Mouse (Mus musculus) R1 (cell line): ENCODE results near the gene Zic2.
A peak's percentile ranks its signal among the peaks of the same experiment; 100 is the strongest.

Experiments
- DNase-seq: peaks from one replicate; pipeline ENCODE4 v3.0.0-alpha.2; 2018; ENCODE audit warnings: low read depth, low spot score

Zic2 gene

DNA sequence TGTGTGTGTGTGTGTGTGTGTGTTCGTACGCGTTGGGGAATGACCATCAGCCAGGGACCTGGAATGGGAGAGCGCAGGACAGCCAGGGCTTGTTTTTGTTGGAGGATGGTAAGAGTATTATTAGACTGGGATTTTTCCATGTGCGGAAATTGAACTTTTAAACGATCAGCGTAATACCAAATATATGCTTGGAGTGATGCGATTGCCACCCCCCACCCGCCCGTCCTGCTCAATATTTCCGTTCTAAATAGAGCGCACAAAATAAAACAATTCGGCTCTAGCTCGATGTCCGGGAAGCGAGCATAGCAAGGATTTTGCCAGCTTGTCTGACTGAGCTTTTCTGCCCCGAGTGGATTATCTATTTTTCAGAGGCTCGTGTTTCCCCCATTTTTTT is 1.6 kb downstream of the Zic2 start:
- no peak for DNase-seq

DNA sequence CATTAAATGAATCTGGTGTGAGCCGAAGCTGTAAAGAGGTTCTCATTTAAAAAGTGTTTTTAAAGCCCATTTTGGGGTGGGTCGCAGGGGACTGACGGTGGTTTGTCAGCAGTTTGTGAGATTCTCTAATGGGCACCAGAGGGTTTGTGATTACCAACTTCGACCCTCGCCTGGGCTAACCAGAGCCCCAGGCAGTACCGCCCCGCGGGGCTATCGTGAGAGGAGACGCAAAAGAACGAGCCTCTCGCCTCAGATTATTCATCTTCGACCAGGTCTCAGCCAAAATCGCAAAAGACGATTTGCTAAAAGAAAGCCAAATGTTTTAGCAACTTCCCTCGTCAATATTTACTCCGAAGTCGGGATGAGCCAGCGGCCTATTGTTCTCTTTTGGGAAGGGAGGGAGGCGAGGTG is 2.0 kb downstream of the Zic2 start:
- no peak for DNase-seq

DNA sequence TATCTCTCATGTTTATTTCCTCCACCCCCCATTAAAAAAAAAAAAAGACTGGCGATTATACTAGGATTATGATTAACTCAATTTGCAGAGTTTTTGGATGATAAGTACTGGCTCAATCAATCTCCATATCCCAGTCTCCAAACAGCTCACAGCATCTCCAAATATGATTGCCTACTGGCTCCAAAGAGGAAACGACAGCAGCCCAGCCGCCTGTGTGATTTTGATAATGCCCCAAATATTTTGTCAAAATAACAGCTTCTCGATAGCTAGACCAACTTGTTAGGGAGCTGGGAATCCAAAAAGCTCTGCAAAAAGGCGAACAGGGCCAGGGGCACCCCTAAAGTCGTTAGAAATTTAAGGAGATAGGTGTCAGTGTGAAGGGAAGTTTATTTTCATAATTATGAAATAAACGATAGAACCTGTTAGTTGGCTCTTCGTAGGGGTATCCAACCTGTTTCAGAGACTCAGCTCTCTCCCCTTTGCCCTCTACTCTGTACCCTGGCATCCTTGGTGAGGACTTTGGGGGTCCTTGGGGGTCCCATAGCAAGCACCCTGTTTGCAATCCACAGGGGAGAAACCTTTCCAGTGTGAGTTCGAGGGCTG is 2.8 kb downstream of the Zic2 start:
- no peak for DNase-seq

- peak; percentile 49 for DNase-seq
These were observed 3.4 kb downstream of the Zic2 start for GRCm38 (mm10) chr14:122478574-122479011.

- no peak for DNase-seq
These were observed 4.3 kb downstream of the Zic2 start for GRCm38 (mm10) chr14:122479461-122480109.

- DNase-seq = no peak
These were observed 5.1 kb downstream of the Zic2 start for GRCm38 (mm10) chr14:122480355-122480754.

GRCm38 (mm10) chr14:122481181-122481580 is 5.9 kb downstream of the Zic2 start:
- no peak for DNase-seq

- DNase-seq = peak; percentile 59
These were observed 7.1 kb downstream of the Zic2 start for GRCm38 (mm10) chr14:122482081-122483023.

GRCm38 (mm10) chr14:122483024-122483385 is 7.8 kb downstream of the Zic2 start:
- no peak for DNase-seq

DNA sequence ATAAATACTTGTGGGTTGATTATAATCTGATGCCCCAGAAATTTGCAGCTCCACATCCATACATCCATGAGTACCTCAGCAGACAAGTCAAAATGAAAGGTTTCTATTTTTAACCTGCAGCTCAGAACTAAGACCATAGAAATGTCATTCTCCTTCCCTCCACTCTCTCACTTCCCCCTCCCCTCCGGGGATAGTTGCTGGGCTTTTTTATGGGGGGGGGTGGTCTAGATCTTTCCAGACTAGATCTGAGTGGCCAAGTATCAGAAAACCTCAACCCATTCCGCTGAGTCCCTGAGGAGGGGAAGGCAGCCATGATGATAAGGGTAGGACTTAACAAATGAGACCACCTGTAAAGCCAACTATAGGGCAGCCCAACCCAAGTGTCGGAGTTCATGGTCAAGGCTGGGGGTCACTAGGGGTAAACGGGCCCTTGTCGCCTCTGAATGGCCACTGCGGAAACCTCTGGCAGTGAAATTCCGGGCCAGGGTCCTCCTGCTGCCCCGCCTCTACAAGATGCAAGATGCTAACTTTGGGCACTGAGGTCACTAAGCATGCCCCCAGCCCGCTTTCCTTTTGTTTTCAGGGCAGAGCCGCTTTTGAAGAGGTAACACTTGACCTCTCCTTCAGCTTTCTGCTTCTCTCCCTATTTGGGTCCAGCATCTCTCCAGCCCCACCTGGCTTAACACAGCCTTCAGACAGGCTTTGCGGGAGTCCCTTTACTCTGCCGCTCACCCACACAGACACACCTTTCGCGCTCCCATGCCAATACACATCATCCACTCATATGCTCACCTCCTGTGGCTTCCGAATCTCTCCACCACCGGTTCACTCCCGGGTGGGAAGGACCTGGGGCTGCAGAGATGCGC is 8.6 kb downstream of the Zic2 start:
- DNase-seq = no peak

DNA sequence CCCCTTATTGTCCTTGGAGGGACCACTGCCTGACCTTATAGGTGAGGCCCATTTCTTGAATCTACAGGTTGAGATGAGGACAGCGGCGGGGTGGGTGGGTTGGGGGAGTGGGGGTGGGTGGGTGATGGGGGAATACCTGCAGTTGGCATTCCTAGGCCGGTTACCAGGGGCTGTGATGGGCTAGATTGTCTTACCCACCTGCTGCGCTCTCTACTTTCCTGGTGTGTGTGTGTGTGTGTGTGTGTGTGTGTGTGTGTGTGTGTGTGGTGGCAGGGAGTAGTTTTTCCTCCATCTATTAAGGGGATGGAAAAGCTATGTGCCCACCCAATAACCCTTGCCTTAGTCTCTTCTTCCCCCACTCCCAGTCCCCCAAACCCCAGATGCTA is 9.2 kb downstream of the Zic2 start:
- DNase-seq = no peak

GRCm38 (mm10) chr14:122484844-122485551 is 9.8 kb downstream of the Zic2 start:
- DNase-seq = no peak

- no peak for DNase-seq
These were observed 10.5 kb downstream of the Zic2 start for GRCm38 (mm10) chr14:122485635-122486181.

DNA sequence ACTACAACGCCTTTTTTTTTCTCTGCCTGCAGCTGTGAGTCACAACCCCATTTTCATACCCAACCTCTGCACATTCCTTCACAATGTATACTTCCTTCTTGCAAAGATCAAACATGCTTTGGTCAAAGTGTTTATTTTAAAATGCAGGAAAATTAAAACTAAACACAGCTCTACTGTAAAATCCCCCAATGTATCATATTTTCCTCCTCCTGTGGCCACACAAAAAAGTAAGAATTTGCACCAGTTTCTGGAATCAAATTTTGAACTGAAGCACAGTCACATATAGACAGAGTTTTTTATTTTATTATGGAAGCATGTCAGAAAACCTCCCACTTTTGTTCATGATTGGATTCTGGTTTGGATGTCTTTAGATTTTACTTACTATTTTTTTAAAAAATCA is 11.4 kb downstream of the Zic2 start:
- DNase-seq = no peak

DNA sequence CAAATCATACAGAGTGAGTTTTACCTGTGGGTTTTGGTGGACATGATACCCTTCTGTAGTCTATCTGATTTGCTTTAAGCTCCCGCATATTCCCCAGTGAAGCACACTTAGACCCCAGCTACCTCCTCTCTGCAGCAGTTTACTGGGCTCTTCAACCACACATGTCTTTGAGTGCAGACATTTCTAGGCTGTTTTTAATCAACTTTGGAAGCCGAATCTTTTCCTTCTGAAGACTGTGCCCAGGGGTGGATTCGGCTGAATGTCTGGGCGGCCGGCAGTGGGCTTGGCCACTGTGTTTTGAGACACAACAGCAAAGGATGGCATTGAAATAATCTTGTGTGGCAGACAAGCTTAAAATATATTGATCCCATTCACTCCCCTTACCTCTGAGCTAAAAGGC is 12.1 kb downstream of the Zic2 start:
- DNase-seq = no peak

GRCm38 (mm10) chr14:122489041-122489440 is 13.8 kb downstream of the Zic2 start:
- no peak for DNase-seq

DNA sequence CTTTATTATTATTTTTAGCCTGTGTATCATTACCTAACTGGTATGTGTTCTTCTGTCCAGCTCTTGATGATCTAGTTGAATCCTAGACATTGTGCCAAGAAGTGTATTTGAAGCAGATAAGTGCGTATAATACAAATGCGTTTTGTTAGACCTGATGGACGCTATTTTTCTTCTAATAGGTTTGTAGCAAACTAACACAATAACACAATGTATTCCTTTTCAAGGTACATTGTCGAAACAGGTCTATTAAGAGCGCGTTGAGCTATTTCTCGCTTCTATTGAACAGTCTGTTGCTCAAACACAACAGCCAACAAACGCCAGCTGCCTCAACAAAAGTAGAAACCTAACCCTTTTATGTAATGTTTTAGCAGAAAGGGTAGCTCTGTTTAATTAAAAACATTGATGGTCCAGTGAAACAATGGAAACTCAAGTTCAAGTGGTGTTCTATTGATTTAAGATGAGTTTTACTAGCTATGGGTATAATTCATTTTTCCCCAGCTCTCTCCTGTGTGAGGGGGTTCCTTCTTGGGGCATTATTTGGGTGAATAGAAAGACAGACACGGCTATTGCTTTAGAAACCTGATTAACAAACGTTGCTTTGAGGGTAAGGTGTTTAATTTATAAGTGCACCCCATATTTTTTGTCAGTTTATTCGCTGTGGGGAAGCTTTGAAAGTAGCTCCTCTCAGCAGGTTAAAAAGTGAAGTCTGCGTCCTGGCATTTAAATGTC is 14.6 kb downstream of the Zic2 start:
- no peak for DNase-seq

DNA sequence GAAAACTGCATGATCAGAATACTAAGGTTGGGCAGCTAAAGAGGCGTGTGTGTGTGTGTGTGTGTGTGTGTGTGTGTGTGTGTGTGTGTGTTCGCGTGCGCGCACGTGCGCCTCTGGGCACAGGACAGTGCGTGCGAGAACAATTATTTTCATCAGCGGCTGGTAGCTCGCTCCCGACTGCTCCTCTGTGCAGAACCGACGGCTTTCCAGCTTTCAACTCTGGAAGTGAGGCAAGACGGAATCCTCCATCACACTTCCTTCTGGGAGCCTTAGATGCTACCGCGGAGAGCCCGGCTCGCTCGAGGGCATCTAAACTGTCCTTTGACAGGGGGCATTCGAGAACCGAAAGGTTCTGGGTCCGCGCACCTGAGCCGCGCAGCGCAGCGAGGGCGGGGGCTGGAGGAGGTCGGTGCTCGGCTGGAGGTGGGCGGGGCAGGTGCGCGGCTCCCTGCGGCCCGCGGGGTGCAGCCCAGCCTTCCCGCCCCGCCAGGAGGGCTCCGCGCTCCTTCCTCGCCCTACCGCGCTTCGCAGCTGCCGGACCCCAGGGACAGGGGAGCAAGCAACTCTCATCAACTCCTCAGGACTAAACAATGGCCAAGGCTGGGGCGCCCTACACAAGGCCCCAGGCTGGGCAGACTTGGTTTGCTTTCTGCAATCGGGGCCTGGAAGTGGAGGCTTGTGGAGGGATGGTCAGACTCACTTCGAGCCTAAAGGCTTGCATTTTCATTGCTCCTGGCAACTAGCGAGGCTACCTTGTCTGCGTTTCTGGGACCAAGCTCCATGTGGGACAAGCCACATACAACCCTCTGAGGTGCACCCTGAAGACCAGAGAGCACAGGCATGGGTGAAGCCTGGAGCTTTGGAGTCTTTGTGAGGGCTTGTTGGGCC is 15.4 kb downstream of the Zic2 start, which contains the start of gene Gm10837:
TSS of gene Gm10837 (plus strand) at position 146 of the 888 bp plus-strand sequence.
- DNase-seq = peak; percentile 63

- no peak for DNase-seq
These were observed 16.3 kb downstream of the Zic2 start for GRCm38 (mm10) chr14:122491521-122491920.
